Mouse (Mus musculus) testis, postnatal 10 days (tissue): ENCODE data around the gene Armh4.
"Not testable (repeated sequence)": the region's sequence is repeated elsewhere in the genome, so short reads cannot be mapped to it uniquely, and the experiment has no call there.

Source experiments
- DNase-seq: peaks from one replicate; pipeline ENCODE4 v3.0.0; 2021; ENCODE audit warnings: low spot score

Armh4 gene

GRCm38 (mm10) chr14:49782715-49783531 lies at the start of gene Armh4:
Gene Armh4, minus strand, starts transcription at chr14:49783383.
- peak; percentile 63 for DNase-seq

- no peak for DNase-seq
Observed at GRCm38 (mm10) chr14:49829192-49830171, 46.3 kb upstream of the Armh4 start.

DNA sequence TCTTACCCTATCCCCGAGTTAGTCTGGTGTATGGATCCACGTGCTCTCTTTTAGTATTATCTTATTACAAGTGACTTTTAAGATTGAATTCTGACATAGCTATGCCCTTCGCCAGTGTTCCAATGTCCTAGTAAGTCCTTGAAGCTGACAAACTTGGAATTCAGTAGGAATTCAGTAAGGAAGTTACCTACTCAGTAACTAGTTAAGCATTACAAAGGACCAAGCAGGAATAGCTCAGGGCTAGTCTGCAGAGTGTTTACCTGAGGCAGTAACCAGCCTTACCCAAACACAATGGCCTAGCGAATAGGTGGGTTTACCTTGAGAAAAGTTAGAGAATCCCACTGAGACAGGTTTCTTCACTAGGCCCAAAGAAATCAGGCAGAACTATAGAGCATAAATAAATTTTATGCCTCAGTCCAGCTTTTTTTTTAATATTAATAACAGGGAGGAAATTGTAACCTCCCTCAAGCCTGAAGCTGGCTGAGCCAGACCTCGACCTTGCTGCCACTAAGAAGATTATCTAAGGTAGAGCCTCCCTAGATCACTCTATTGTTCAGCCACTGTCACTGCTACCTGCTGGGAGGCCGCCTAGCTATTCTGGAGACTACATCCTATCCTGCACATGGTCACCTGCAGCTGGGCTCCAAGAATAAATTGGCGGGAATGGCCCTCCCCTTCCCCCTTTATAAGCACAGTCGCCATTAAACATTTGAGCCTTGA lies 36.7 kb upstream of the Armh4 start:
- not testable (repeated sequence) for DNase-seq

GRCm38 (mm10) chr14:49818713-49819208 lies 35.6 kb upstream of the Armh4 start:
- DNase-seq: not testable (repeated sequence)

DNA sequence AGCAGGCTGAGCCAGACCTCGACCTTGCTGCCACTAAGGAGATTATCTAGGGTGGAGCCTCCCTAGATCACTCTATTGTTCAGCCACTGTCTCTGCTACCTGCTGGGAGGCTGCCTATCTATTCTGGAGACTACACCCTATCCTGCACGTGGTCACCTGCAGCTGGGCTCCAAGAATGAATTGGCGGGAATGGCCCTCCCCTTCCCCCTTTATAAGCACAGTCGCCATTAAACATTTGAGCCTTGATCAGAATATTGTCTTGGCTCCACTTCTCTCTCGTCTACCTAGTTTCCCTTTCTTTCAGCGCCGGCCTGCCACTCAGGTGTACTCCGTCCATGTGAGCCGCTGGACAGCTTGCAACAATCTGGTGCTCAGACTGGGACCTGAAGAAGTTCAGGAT lies 29.8 kb upstream of the Armh4 start:
- not testable (repeated sequence) for DNase-seq

- not testable (repeated sequence) for DNase-seq
Observed at GRCm38 (mm10) chr14:49805051-49805450, 21.9 kb upstream of the Armh4 start.

DNA sequence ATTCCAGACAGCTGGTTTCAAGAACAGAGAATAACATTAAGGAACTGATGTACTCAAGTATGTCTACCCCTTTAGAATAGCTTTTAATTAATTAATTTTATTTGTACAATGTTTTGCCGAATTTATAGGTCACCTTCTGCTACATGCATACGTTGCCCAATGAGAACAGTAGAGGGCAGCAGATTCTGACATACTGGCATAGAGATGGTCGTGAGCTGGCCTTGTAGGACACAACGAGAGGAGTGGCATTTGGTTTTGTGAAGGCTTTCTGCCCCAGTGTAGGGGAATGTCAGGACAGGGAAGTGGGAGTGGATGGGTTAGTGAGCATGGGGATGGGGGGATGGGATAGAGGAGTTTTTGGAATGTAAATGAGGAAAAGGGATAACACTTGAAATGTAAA lies 18.3 kb upstream of the Armh4 start:
- DNase-seq: no peak

GRCm38 (mm10) chr14:49793948-49794347 lies 10.8 kb upstream of the Armh4 start:
- no peak for DNase-seq

GRCm38 (mm10) chr14:49790542-49790941 lies 7.4 kb upstream of the Armh4 start:
- DNase-seq: no peak

DNA sequence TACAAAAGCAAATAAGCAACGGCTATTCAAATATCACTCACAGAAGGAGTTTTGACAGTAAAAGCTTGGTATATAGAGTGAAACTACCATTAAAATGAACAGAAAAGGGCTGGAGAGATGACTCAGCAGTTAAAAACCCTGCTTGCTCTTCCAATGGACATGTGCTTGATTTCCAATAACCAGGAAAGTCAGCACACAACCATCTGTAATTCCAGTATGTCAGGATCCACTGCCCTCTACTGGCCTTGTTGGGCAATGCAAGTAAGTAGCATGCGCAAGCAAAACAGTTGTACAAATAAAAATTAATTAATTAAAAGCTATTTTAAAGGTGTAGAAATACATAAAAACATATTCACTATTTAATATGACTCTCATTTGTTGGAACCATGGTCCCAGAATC lies 2.6 kb upstream of the Armh4 start:
- peak; percentile 69 for DNase-seq

DNA sequence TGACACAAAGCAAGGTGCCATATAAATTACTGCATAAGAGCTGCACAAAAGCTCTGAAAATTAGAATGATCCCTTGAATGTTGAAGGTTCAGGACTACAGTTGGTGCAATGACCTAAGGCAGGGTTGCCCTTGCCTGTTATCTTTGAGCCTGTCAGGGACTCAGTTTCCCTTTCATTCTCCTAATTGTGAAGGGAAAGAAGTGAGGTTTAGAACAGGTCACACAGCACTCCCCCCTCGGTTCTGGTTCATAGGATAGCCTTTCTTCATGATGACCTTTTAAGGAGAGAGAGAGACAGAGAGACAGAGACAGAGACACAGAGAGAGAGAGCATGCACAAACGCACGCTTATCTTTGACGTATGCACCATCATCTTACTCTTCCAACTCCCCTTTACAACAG lies 683 bp upstream of the Armh4 start:
- DNase-seq: no peak

DNA sequence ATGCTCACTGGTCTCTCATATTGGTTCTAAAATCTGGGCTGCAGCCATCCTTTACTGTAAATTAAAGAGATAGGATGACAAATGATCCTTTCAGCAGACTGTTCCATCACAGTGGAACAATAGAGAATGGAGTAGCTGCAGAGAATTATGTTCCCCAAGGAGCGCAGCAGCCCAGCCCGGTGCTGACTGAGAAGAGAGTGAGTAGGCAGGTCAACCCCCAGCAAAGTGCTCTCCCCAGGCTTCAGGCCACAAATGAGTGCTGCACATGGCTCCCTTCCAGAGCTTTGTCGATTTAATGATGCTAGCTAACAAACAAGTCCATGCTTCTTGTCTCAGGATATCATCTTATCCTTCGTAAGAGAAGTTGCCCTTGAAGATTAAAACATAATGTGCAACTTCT lies 2.8 kb downstream of the Armh4 start:
- DNase-seq: no peak

GRCm38 (mm10) chr14:49777539-49777938 lies 5.6 kb downstream of the Armh4 start:
- not testable (repeated sequence) for DNase-seq

DNA sequence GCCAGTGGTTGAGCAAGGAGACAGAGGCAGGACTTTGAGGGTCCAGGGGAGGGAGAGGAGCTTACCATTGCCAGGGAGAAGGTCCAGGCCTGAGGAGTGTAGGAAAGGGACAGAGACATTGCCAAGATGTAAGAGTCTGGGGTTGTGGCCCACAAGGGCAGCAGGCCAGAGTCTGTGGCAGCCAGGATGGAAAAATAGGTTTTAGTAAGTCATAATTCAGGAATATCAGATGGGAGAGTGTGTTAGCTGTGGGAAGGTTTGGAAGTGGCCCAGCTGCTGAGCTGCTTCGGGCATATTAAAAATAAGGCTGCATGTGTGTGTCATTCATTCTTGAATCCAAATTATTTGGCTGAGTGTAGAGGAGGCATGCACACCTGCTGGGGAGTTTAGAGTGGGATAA lies 11.4 kb downstream of the Armh4 start:
- no peak for DNase-seq

- DNase-seq: no peak
Observed at GRCm38 (mm10) chr14:49766601-49767000, 16.6 kb downstream of the Armh4 start.

DNA sequence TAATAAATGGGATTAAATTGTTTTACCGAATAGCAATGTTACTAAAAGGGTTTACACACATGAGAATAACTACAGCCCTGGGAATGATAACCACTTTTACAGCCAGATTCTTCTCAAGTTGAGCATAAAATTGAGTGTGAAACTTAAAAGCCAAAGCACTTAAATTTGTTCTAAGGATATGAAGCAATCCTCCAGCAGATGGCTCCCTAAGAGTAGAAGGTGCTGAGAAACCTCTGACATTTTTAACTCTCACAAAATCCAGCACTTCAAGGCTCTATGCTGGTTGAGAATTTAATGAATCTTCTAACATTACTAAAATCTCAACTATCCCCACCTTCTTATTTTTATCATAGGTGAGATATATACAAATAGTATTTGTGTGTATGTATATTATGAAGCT lies 27.3 kb downstream of the Armh4 start:
- DNase-seq: no peak

- DNase-seq: no peak
Observed at GRCm38 (mm10) chr14:49752614-49753013, 30.6 kb downstream of the Armh4 start.

- DNase-seq: no peak
Observed at GRCm38 (mm10) chr14:49745874-49746273, 37.3 kb downstream of the Armh4 start.

GRCm38 (mm10) chr14:49743946-49744526 lies 39.1 kb downstream of the Armh4 start:
- no peak for DNase-seq

DNA sequence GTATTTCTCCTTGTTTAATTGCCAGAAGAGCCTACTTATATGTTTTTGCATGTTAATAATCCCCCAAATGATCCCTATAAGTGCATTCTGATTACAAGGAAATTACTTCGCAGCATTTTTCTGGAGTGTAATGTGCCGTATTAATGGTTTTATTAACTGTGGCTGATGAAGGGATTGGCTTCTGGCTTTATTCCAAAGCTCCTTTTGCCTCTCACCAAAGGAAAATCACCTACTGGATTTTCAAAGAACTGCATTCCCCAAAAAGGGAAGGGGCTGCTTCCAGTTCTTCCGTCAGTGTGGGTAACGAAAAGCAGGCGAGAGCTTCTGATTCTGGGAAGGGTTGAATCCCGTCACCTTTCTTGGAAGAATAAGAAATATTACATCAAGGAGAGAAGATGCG lies 43.9 kb downstream of the Armh4 start:
- DNase-seq: no peak

DNA sequence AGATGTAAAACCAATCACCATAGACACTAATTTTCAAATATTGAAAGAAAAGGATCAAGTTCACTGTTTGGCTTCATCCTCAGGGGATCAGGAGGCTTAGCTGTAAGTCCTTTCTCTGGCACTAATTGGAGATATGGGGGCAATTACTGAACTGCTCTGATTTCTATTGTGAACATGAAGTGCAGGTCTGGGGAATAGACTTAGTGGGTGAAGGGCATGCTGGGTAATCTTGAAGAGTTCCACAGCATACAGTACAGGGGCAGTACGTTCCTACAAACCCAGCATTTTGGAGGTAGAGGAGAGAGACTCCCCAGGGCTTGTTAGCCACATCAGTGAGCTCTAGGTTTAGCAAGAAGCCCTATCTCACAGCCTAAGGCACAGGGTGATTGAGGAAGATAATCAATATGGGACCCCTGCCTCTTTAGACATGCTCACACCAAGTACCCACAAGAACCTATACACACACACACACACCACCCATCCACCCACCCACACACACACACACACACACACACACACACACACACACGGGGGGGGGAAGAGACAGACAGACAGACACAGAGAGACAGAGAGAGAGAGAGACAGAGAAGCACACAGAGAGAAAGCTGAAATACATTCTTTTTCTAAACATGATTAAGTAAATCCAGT lies 44.6 kb downstream of the Armh4 start:
- DNase-seq: no peak
